Mouse (Mus musculus): Measurements from ENCODE around the gene Fcer2a. TPM values are rescaled to one million over a fixed set of nuclear protein-coding genes. Genes with fewer than 3 reads are reported as not detected.

The Fcer2a gene
- polyA plus RNA-seq (2015; fragmentation: Nextera tagmentation; extraction: Ambion mirVana) = 0.06 TPM in 1 of 2 replicates, not detected in the other

DNA sequence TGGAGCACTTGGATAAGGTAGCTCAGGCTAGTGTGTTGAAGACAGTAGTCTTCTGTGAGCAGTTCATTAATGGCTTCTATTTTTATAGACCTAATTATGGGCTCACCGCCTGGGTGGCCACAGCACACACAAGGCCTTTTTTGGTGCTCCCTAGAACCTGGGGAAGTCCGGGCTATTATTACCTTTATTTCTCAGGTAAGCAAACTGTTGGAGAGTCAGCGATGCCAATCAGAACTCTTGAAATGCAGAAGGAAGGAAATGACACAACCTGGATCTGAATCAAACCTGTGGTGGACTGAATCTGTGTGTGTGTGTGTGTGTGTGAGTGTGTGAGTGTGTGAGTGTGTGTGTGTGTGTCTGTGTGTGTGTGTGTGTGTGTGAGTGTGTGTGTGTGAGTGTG, at the start of gene Fcer2a:
Gene Fcer2a (minus strand): TSS at position 55 of the 400 bp plus-strand sequence.
- DNase-seq = no peak
- no peak within 1 kb of the TSS for H3K4me3 ChIP-seq (replicated peaks)
- no peak within 1 kb of the TSS for H3K4me2 ChIP-seq
- H3K27ac ChIP-seq = no peak within 1 kb of the TSS
- no peaks in the 10 kb centered on the region for H3K9me3 ChIP-seq (replicated peaks)
- H3K4me1 ChIP-seq (replicated peaks) = no peaks in the 10 kb centered on the region
- 0 out of 2 replicates have a peak, but pooled peaks cover 6% of the 10 kb centered on the region for H3K27me3 ChIP-seq
- ATAC-seq (ENCODE audit: low read depth) = no peak
- H3K36me3 ChIP-seq = no peaks in the 10 kb centered on the region
- no peak within 1 kb of the TSS for H3K9ac ChIP-seq
- WGBS (ENCODE audit: insufficient replicate concordance) = 68% methylated on average over 3 of the region's 3 CpGs

DNA sequence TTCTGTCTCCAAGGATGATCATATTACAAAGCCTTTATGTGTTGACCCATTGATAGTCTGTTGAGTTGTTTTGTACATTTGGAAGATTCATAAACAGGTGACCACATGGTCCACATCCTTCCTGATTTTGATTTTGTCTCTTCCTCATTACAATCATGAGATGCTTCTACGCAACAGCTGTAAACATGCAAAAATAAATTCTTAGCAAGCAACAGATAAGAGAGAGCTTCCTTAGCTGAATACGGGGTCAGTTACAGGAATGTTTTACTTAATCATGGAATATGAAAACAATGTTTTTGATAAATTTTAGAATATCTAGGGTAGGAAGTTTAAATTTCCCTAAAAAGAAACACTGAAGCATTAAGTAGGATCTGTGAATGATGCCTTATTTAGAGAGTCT, 43.0 kb upstream of the Fcer2a start:
- Histone ChIP-seq H3K9ac (no peak overlapping the region), H3K36me3 (no peaks in the 10 kb centered on the region), H3K27ac (no peak overlapping the region), H3K4me1 (replicated peaks) (peaks cover 31% of the 10 kb centered on the region), H3K4me2 (no peak overlapping the region), H3K27me3 (no peaks in the 10 kb centered on the region), H3K9me3 (replicated peaks) (no peaks in the 10 kb centered on the region), H3K4me3 (replicated peaks) (no peak overlapping the region)
- DNase-seq (no peak), ATAC-seq (ENCODE audit: low read depth) (no peak)
- WGBS (ENCODE audit: insufficient replicate concordance) = 59% methylated on average over 2 of the region's 2 CpGs

DNA sequence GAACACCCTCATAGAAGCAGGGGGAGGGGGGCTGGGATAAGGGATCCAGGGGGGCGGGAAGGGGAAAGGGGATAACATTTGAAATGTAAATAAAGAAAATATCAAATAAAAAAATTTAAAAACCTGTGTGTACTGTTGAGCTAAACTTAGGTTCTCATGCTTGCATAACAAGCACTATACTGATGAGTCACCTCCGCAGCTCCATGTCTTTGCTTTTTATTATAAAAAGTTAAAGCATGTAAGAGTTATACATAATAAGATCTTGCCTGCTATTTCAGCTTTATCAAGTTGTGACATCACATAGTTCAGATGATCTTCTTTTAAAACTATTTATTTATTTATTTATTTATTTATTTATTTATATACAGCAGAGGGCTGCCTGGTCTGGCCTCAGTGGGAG, 41.6 kb upstream of the Fcer2a start:
- peaks cover 31% of the 10 kb centered on the region for H3K4me1 ChIP-seq (replicated peaks)
- H3K9ac ChIP-seq = no peak overlapping the region
- 89% methylated on average over 2 of the region's 2 CpGs for WGBS (ENCODE audit: insufficient replicate concordance)
- H3K4me3 ChIP-seq (replicated peaks) = no peak overlapping the region
- H3K9me3 ChIP-seq (replicated peaks) = no peaks in the 10 kb centered on the region
- no peak overlapping the region for H3K27ac ChIP-seq
- H3K27me3 ChIP-seq = no peaks in the 10 kb centered on the region
- DNase-seq (no peak), ATAC-seq (ENCODE audit: low read depth) (no peak)
- H3K36me3 ChIP-seq = no peaks in the 10 kb centered on the region
- no peak overlapping the region for H3K4me2 ChIP-seq

DNA sequence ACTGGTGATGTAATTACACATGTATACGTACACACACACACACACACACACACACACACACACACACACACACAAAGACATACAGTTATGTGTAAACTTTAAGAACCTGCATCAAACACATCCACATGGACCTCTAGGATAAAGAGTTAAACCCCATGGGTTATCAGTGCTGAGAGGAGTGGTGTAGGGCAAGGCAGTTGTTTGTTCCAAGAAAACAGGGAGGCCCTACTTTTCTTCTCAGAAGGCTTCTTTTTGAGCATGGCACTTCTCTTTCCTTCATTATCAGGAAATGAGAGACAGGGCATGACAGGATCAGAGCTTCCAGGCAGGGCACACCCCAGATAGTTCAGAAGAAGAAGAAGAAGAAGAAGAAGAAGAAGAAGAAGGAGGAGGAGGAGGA, 40.1 kb upstream of the Fcer2a start:
- no peaks in the 10 kb centered on the region for H3K36me3 ChIP-seq
- ATAC-seq (ENCODE audit: low read depth) (peak; percentile 95), DNase-seq (peak; percentile 22)
- H3K9ac ChIP-seq = no peak overlapping the region
- no peak overlapping the region for H3K4me3 ChIP-seq (replicated peaks)
- WGBS (ENCODE audit: insufficient replicate concordance) = 7% methylated on average over 1 of the region's 1 CpGs
- peak overlapping the region; percentile 14; the same call in 1 of the 2 replicates for H3K4me2 ChIP-seq
- H3K4me1 ChIP-seq (replicated peaks) = peaks cover 33% of the 10 kb centered on the region
- H3K27me3 ChIP-seq = no peaks in the 10 kb centered on the region
- H3K9me3 ChIP-seq (replicated peaks) = no peaks in the 10 kb centered on the region
- peak overlapping the region; percentile 74 for H3K27ac ChIP-seq

DNA sequence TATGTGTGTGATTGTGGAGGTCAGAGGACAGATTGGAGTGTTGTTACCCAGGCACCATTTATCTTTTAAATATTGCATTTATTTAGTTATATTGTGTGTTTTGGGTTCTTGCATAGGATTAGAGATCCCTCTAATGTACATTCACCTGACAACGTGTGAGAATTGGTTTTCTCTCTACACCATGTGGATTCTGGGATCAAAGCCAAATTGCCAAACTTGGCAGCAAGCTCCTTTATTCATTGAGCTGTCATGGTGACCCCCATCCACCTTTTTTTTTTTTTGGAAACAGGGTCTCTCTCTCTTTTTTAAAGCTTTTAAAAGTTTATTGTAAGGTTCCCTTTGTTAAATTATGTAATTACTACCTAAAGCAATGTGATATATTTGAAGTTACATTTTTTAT, 27.1 kb upstream of the Fcer2a start:
- no peak overlapping the region for H3K27ac ChIP-seq
- no peaks in the 10 kb centered on the region for H3K27me3 ChIP-seq
- no peak for DNase-seq
- 57% methylated on average over 1 of the region's 1 CpGs for WGBS (ENCODE audit: insufficient replicate concordance)
- no peak overlapping the region for H3K4me2 ChIP-seq
- no peak overlapping the region for H3K9ac ChIP-seq
- no peak for ATAC-seq (ENCODE audit: low read depth)
- no peak overlapping the region for H3K4me3 ChIP-seq (replicated peaks)
- peaks cover 30% of the 10 kb centered on the region for H3K4me1 ChIP-seq (replicated peaks)
- H3K9me3 ChIP-seq (replicated peaks) = no peaks in the 10 kb centered on the region
- H3K36me3 ChIP-seq = no peaks in the 10 kb centered on the region

DNA sequence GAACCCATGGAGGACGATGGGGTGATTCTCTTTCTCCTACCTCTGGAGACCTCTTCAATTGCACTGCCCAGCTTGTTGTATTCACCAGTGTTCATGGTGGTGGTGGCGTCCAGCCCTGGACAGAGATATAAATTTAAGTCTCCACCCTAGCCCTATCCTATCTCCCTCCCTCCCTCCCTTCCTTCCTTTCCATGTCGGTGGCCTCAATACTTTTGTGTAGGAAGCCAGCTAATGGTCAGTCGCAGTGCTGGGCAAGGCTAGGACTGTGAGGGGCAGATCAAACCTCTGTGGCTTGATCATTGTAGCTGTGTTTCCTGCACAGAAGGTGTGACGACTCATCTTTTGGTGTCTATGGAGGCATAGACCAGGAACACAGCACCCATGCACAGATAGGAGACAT, 26.6 kb upstream of the Fcer2a start, which contains the start of gene Clec4g:
Gene Clec4g (minus strand): TSS at position 101 of the 400 bp plus-strand sequence.
- DNase-seq (no peak), ATAC-seq (ENCODE audit: low read depth) (no peak)
- Histone ChIP-seq H3K4me1 (replicated peaks) (peaks cover 30% of the 10 kb centered on the region), H3K9me3 (replicated peaks) (no peaks in the 10 kb centered on the region), H3K36me3 (no peaks in the 10 kb centered on the region), H3K9ac (no peak within 1 kb of the TSS), H3K27ac (no peak within 1 kb of the TSS), H3K27me3 (no peaks in the 10 kb centered on the region), H3K4me3 (replicated peaks) (no peak within 1 kb of the TSS), H3K4me2 (no peak within 1 kb of the TSS)
- 31% methylated on average over 5 of the region's 5 CpGs for WGBS (ENCODE audit: insufficient replicate concordance)

DNA sequence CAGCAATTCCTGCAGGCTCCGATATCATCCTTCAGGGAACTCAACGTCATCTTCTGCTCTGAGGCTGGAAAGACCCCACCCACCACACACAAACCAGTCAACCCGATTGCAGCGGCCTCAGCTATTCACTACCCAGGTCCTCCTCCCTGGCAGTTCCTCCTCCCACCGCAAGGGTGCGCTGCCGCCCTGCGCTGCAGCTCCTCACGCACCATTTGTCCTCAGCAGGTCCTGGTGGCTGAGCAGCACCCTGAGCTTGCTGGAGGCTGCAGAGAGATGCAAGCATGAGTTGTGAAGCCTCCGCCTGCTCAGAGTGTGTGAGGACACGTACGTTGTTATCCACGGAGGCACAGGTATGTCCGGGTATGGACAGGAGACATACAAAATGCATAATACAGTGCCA, 24.6 kb upstream of the Fcer2a start:
- H3K4me3 ChIP-seq (replicated peaks) = no peak overlapping the region
- WGBS (ENCODE audit: insufficient replicate concordance) = 10% methylated on average over 14 of the region's 14 CpGs
- no peaks in the 10 kb centered on the region for H3K27me3 ChIP-seq
- H3K4me1 ChIP-seq (replicated peaks) = peaks cover 21% of the 10 kb centered on the region
- H3K9me3 ChIP-seq (replicated peaks) = no peaks in the 10 kb centered on the region
- ATAC-seq (ENCODE audit: low read depth) (peak; percentile 66), DNase-seq (peak; percentile 59)
- H3K27ac ChIP-seq = no peak overlapping the region
- no peak overlapping the region for H3K9ac ChIP-seq
- H3K36me3 ChIP-seq = no peaks in the 10 kb centered on the region
- H3K4me2 ChIP-seq = no peak overlapping the region

DNA sequence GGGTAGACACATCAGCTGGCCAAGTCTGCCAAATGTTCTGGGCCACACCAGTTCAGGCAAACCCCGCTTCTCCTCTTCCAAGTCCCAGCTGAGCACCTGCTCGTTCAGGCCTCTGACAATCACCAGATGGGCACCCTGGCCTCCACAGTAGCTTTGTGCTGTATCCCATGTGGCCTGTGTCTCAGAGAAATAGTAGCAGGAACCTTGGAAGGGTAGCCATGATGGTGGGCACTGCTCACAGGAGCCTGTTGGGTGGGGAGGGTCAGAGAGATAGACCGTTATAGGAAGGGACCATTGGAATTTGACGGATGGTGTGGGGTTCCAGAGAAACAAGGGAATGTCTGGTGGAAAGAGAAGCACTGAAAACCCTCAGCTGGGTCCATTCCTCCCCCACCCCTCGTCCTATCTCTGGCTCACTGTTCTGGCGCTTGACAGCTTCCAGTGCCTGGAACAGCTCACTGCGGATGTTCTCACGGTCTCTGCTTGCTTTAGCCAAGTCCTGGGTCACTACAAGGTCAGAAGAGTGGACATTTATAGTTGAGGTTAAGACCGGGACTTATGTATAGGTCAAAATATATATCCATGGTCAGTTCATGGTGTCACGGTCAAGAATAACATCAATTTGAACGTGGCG, 23.5 kb upstream of the Fcer2a start:
- Histone ChIP-seq H3K4me3 (replicated peaks) (no peak overlapping the region), H3K9me3 (replicated peaks) (no peaks in the 10 kb centered on the region), H3K27ac (no peak overlapping the region), H3K36me3 (no peaks in the 10 kb centered on the region), H3K9ac (no peak overlapping the region), H3K27me3 (no peaks in the 10 kb centered on the region), H3K4me2 (no peak overlapping the region), H3K4me1 (replicated peaks) (peaks cover 11% of the 10 kb centered on the region; the same call in 1 of the 2 replicates)
- DNase-seq (no peak), ATAC-seq (ENCODE audit: low read depth) (no peak)
- WGBS (ENCODE audit: insufficient replicate concordance) = 69% methylated on average over 12 of the region's 12 CpGs

DNA sequence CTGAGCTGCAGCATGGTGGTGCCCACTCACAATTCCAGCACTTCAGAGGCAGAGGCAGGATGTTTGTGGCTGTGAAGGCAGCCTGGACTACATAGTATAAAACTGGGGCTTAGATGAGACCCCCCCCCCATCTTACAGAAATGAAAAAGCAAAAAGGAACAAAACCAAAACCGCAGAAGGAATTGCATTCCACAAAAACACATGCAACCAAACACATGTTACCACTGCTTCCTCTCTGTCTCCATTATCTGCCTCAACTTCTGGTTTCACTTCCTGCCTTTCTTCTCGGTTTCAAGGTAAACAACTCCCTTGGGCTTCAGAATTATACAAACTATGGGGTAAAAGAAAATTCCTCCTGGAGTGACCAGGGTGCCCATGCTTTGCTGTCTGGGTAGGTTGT, 17.7 kb upstream of the Fcer2a start:
- Histone ChIP-seq H3K9me3 (replicated peaks) (no peaks in the 10 kb centered on the region), H3K36me3 (no peaks in the 10 kb centered on the region), H3K4me1 (replicated peaks) (peaks cover 20% of the 10 kb centered on the region; the same call in 1 of the 2 replicates), H3K27ac (0 out of 2 replicates have a peak overlapping the region, but pooled peaks have one; percentile 4), H3K9ac (no peak overlapping the region), H3K4me3 (replicated peaks) (no peak overlapping the region), H3K27me3 (no peaks in the 10 kb centered on the region), H3K4me2 (no peak overlapping the region)
- ATAC-seq (ENCODE audit: low read depth) = peak; percentile 34; the same call in 1 of the 2 replicates
- 6% methylated on average over 2 of the region's 2 CpGs for WGBS (ENCODE audit: insufficient replicate concordance)
- DNase-seq = no peak

DNA sequence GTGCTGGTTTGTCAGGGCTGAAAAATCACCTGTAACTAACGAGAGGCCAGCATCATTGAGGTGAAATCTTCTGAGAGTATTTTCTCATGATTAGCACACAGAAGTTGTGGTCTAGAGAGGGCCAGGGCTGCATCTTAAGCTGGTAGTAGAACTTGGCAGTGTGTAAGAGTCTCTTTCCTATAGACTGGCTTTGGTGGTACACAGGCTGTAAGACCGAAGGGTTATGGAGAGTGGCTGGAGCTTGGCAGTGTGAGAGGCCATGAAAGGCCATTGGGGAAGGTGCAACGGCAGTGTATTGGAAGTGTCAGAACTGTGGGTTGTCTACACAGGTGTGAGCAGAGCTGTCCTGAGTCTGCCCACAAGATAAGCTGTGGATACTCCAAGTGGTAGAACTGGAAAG, 16.3 kb upstream of the Fcer2a start:
- WGBS (ENCODE audit: insufficient replicate concordance) = 50% methylated on average over 3 of the region's 3 CpGs
- no peaks in the 10 kb centered on the region for H3K9me3 ChIP-seq (replicated peaks)

DNA sequence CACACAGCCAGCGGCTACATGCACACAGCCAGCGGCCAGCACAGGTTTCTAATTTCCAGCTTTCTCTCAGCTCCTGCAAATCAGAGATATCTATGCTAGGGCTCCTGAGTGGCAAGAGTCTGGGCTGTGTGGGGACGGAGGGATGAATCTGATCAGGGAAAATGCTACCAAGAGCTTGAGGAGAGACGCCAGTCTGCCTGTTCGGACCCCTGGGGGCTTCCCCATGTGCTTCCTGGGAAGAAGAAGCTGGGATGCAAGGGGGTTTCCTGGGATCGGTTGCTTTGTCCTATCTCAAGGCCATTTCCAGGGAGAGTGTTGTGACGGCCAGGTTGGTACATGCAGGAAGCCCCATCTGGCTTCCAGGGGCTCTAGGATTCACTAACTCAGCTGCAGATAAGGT, 13.6 kb upstream of the Fcer2a start:
- Histone ChIP-seq H3K27ac (no peak overlapping the region), H3K9me3 (replicated peaks) (no peaks in the 10 kb centered on the region), H3K4me3 (replicated peaks) (no peak overlapping the region), H3K27me3 (no peaks in the 10 kb centered on the region), H3K9ac (no peak overlapping the region), H3K4me1 (replicated peaks) (peaks cover 20% of the 10 kb centered on the region; the same call in 1 of the 2 replicates), H3K36me3 (no peaks in the 10 kb centered on the region), H3K4me2 (no peak overlapping the region)
- ATAC-seq (ENCODE audit: low read depth) (no peak), DNase-seq (no peak)
- WGBS (ENCODE audit: insufficient replicate concordance) = 56% methylated on average over 7 of the region's 7 CpGs

More for the DNA sequence above, 16.3 kb upstream of the Fcer2a start:
- DNase-seq (no peak), ATAC-seq (ENCODE audit: low read depth) (no peak; the same call in 1 of the 2 replicates)
- no peaks in the 10 kb centered on the region for H3K27me3 ChIP-seq
- no peaks in the 10 kb centered on the region for H3K36me3 ChIP-seq
- no peak overlapping the region for H3K9ac ChIP-seq
- peaks cover 20% of the 10 kb centered on the region; the same call in 1 of the 2 replicates for H3K4me1 ChIP-seq (replicated peaks)
- no peak overlapping the region for H3K27ac ChIP-seq
- H3K4me3 ChIP-seq (replicated peaks) = no peak overlapping the region
- no peak overlapping the region for H3K4me2 ChIP-seq

DNA sequence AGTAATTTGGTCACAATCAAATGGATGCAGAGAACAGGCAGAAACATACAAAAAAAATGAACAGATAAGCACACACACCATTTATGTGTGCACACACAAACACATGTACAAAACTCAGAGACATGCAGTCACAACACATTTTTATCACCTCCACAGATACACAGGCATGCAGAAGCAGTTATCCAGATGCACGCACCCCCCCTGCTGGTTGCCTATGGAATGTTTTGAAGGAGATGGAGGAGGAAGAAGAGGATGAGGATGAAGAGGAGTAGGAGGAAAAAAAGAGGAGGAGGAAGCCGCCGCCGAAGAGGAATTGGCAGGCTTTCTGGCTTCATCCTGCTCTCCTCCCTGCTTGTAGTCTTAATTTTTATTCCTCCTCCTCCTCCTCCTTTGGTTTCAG, 11.7 kb upstream of the Fcer2a start:
- WGBS (ENCODE audit: insufficient replicate concordance) = 51% methylated on average over 4 of the region's 4 CpGs

More for the DNA sequence above, 11.7 kb upstream of the Fcer2a start:
- H3K4me2 ChIP-seq = no peak overlapping the region
- no peaks in the 10 kb centered on the region for H3K36me3 ChIP-seq
- H3K4me3 ChIP-seq (replicated peaks) = no peak overlapping the region
- H3K4me1 ChIP-seq (replicated peaks) = peaks cover 9% of the 10 kb centered on the region; the same call in 1 of the 2 replicates
- no peak overlapping the region for H3K9ac ChIP-seq
- H3K9me3 ChIP-seq (replicated peaks) = no peaks in the 10 kb centered on the region
- DNase-seq = peak; percentile 27
- H3K27ac ChIP-seq = no peak overlapping the region
- H3K27me3 ChIP-seq = no peaks in the 10 kb centered on the region
- ATAC-seq (ENCODE audit: low read depth) = no peak
